Mouse (Mus musculus): ENCODE measurements around the gene Sacm1l.

The Sacm1l gene

GRCm38 (mm10) chr9:123509638-123510604 is 19.6 kb upstream of the Sacm1l start:
- peak; percentile 38 to 59 for DNase-seq (ENCODE audit: low spot score in 2 of 2)

DNA sequence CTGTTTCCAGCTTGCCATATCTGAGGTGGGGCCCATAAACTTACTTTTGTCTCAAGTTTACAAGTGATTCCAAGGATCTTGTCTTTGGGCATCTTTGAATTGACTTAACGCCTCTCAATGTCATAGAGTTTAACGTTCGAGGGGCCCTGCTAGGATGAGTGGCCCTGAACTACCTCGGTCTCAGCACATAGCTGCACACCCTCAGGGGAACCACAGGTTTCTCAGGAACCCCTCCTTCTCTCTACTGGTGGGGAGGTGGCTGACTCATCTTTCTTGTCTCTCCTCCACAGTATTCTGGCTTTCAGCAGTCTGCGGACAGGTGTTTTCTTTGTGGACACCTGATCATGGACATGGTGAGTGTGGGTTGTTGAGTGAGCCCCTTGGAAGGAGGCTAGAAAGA is 18.6 kb upstream of the Sacm1l start:
- DNase-seq (ENCODE audit: low spot score in 2 of 2) = no peak

- DNase-seq (ENCODE audit: low spot score in 2 of 2) = no peak
Measured at GRCm38 (mm10) chr9:123512482-123512881, 17.1 kb upstream of the Sacm1l start.

DNA sequence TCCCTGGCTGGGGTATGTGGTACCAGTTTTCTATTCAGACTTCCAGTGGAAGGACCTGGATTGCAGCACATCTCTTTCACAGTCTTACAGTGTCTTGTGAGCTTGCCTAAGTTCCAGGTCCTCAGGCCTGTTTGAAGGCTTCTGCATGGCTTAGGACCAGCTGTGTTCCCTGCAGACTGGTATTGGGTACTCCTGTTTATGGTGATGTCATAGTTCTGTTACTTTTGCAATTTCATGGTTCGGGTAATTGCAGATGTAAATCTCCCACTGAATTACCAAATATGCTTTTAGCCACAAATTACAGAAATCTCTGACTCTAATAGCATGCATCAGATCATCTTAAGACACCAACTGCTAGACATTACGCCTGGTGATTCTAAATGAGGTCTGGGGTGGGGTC is 14.5 kb upstream of the Sacm1l start:
- DNase-seq (ENCODE audit: low spot score in 2 of 2) = no peak

DNA sequence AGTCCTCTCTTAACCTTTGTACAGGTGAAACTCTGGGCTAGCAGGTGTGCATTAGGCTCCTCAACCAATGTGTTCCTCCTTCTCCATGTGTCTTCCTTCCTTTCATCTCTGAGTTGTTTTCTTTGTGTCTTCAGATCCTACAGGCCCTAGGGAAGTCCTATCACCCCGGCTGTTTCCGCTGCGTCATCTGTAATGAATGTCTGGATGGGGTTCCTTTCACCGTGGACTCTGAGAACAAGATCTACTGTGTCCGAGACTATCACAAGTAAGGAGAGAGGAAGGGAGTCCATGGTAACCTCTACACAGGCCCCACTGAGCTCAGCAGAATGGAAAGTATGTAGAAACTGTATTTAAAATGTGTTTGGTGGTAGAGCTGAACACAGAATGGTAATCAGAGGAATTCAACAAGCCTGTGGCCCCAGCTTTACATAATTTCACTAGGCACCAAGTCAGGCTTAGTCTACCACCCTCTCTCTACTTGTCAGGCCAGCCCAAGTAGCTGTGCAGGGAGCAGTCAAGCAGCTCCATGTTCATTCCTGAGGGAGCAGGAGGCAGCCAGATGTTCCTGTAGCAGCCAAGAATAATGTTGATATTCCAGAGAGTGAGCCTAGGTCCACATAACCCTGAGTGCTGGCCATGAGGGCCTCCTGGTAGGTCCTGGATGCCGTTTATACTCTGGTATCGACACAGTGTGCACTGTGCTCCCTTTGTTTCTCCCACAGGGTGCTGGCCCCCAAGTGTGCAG is 12.7 kb upstream of the Sacm1l start:
- DNase-seq (ENCODE audit: low spot score in 2 of 2) = no peak

DNA sequence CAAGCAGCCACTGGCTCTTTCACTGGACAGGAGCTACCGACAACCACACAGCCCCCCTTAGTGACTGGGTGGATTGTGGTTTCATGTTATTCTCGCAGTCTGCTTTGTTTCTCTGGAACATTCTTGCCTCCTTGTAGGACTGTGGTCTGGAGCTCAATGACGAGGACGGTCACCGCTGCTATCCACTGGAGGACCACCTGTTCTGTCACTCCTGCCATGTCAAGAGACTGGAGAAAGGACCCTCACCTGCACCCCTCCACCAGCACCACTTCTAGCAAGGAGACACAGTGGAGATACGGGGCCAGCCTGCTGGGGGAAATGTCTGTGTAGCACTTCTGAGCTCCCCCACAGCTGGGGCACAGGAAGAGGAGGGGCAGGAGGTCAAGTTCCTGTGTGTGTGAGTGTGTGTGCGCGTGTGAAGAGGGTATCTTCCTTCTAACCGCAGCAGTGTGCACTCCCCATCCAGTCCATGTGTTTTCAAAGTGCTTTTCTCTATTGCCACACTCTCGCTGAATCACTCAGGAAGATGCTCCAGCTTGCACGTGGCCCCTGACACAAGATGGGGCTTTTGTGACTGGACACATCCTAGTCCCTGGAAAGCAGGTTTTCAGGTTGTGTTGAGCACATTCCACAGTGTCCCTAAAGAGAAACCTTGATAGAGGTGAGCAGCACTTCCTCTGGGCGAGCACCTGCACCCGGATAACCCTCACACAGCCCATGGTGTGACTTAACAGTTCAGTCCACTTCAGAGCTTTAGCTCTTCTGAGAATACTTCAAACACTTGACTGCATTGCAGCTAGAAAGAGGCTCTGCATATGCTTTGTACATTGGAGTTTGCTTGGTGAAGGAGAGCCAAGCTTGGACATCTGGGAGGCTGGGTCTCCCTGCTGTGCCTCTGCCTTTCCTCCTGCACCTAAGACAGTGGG is 10.3 kb upstream of the Sacm1l start:
- no peak for DNase-seq (ENCODE audit: low spot score in 2 of 2)

DNA sequence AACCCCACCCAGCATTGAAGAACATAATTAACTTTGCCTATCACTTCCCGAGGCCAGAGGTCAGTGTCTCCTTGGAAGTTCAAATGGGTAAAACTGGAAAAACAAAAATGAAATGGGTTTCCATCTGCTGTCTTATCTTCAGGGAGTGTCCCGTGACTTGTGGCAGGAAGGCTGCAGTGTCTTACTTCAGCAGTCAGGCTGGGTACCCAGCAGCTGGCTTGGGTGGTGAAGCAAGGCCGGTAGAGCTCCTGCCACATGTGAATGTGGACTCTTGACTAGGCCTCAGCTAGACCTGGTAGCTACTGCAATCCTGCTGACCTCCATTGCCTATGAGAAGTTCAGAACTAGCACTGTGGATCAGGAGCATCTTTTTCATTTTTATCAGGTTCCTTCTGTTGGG is 8.8 kb upstream of the Sacm1l start:
- no peak for DNase-seq (ENCODE audit: low spot score in 2 of 2)

- no peak for DNase-seq (ENCODE audit: low spot score in 2 of 2)
Measured at GRCm38 (mm10) chr9:123523676-123524075, 5.9 kb upstream of the Sacm1l start.

- DNase-seq (ENCODE audit: low spot score in 2 of 2) = peak; percentile 63 to 76
Measured at GRCm38 (mm10) chr9:123525095-123525494, 4.5 kb upstream of the Sacm1l start.

GRCm38 (mm10) chr9:123526502-123526901 is 3.1 kb upstream of the Sacm1l start:
- no peak for DNase-seq (ENCODE audit: low spot score in 2 of 2)

DNA sequence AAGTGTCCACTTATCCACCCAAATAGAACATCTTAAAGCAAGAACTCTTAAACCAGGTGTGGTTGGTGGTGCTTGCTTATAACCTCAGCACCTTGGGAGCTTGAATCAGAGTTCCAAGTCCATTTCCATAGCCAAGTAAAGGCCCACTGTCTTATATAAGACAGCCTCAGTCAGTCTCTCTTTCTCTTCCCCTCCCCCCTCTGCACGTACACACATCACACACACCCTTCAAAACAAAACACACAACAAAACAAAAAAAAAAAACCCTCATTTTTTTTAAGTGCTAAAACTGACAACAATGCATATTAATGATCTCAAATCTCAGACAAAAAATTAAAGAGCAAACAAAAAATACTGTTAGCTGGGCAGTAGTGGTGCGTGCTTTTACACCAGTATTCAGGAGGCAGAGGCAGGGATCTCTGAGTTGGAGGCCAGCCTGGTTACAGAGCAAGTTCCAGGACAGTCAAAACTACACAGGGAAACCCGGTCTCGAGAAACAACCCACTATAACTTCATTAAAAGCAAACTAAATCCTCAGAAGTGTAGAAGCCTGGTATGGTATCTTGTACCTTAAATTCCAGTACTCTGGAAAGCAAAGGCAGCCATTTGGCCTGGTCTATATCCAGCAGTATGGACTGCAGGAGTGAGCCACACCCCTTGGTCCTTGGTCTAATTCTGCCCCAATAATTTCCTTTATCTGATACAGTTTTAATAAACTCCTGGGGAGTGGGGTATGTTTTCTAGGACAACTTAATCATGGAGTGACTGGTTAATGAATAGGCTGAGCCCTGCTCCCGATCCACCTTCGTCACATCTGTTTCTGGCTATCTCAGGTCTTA is 1.3 kb upstream of the Sacm1l start:
- no peak for DNase-seq (ENCODE audit: low spot score in 2 of 2)

GRCm38 (mm10) chr9:123528926-123529295 is 648 bp upstream of the Sacm1l start:
- DNase-seq (ENCODE audit: low spot score in 2 of 2) = peak in 1 of 2 experiments; percentile 63

DNA sequence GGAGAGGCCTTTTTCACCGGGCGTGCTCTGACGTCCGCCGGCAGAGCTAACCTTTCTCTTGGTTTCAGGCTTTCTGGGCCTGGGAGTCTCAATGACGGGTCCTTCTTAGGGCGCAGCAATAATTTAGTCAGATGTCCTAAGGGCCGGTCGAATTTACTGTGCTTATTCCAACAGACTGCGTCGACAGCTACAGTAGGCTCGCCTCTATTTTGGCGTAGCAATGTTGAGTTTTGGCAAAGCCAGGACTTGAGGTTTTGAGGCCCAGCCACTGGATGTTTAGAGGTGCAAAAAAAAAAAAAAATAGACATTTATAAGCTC is 558 bp downstream of the Sacm1l start:
- DNase-seq (ENCODE audit: low spot score in 2 of 2) = no peak

GRCm38 (mm10) chr9:123530566-123531130 is 1.1 kb downstream of the Sacm1l start:
- no peak for DNase-seq (ENCODE audit: low spot score in 2 of 2)

GRCm38 (mm10) chr9:123531234-123531633 is 1.7 kb downstream of the Sacm1l start:
- no peak for DNase-seq (ENCODE audit: low spot score in 2 of 2)

GRCm38 (mm10) chr9:123536613-123537012 is 7.1 kb downstream of the Sacm1l start:
- DNase-seq (ENCODE audit: low spot score in 2 of 2) = no peak

- no peak for DNase-seq (ENCODE audit: low spot score in 2 of 2)
Measured at GRCm38 (mm10) chr9:123538189-123538588, 8.6 kb downstream of the Sacm1l start.

- no peak for DNase-seq (ENCODE audit: low spot score in 2 of 2)
Measured at GRCm38 (mm10) chr9:123539093-123539492, 9.5 kb downstream of the Sacm1l start.

GRCm38 (mm10) chr9:123539823-123540222 is 10.3 kb downstream of the Sacm1l start:
- no peak for DNase-seq (ENCODE audit: low spot score in 2 of 2)

DNA sequence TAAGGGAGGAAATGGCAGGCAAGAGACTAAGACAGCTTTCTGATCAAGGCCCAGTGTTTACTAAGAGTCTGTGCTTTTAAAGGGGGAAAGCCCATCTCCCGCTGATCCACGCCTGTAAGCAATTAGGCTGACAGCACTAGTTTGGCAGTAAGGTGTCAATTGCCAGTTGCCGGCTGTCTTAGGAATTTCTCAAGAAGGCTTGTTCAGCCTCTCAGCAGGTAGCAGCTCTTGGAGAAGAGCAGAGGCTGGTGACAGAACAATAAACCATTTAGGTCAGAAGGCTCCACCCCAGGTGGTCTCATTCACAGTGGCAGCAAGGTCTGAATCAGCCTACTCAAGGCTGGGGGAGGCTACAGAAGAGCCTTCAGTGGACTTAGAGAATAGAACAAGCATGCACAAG is 25.0 kb downstream of the Sacm1l start:
- DNase-seq (ENCODE audit: low spot score in 2 of 2) = no peak
